Mouse (Mus musculus) embryonic facial prominence, embryonic 12.5 days (tissue): ENCODE measurements at regions not wholly inside any gene's neighbourhood (a gene's known extent, or its start where the extent isn't known, plus 50 kb on each side); places are given as distances from the start of the nearest gene placed in this dataset.

ENCODE experiments used
- ATAC-seq: fragments of 200-750 bp; cut with Nextera tagmentation; 2 replicates; pipeline ENCODE4 v1.8.0; 2017; ENCODE audit not compliant: insufficient number of reproducible peaks, insufficient read depth, low FRiP score, low TSS enrichment
- H3K27ac ChIP-seq: fragments of 300-500 bp; sonication (generic); 2 replicates; pipeline ENCODE4 v1.5.1; 2016; ENCODE audit warnings: mild to moderate bottlenecking
- H3K27me3 ChIP-seq: fragments of 300-500 bp; sonication (generic); 2 replicates; pipeline ENCODE4 v1.6.1; 2016; ENCODE audit warnings: mild to moderate bottlenecking, moderate library complexity
- H3K36me3 ChIP-seq: fragments of 300-500 bp; sonication (generic); 2 replicates; pipeline ENCODE4 v1.6.1; 2016; ENCODE audit warnings: mild to moderate bottlenecking
- H3K4me1 ChIP-seq: fragments of 300-500 bp; sonication (generic); 2 replicates; pipeline ENCODE4 v1.6.1; 2016
- H3K4me2 ChIP-seq: fragments of 300-500 bp; sonication (generic); replicated peaks from 2 replicates; pipeline ENCODE4 v1.6.1; 2016; ENCODE audit warnings: mild to moderate bottlenecking, moderate library complexity
- H3K4me3 ChIP-seq: fragments of 300-500 bp; sonication (generic); 2 replicates; pipeline ENCODE4 v1.5.1; 2016; ENCODE audit warnings: mild to moderate bottlenecking
- H3K9ac ChIP-seq: fragments of 300-500 bp; sonication (generic); 2 replicates; pipeline ENCODE4 v1.6.1; 2016; ENCODE audit warnings: mild to moderate bottlenecking, moderate library complexity
- H3K9me3 ChIP-seq: fragments of 300-500 bp; sonication (generic); 2 replicates; pipeline ENCODE4 v1.6.1; 2016; ENCODE audit warnings: mild to moderate bottlenecking, moderate library complexity
- WGBS: fragments of 180-500 bp; shearing (Covaris S2); methylation state at CpG from one replicate; pipeline ENCODE4 v1.1.7; 2016; 5-methylcytosine and 5-hydroxymethylcytosine counted together

GRCm38 (mm10) chr12:39493578-39494218 lies 544.1 kb downstream of the Arl4a start:
- Histone ChIP-seq H3K27ac (no peak overlapping the region), H3K36me3 (no peaks in the 10 kb centered on the region), H3K4me1 (no peaks in the 10 kb centered on the region), H3K4me2 (no peak overlapping the region), H3K4me3 (no peak overlapping the region), H3K9ac (no peak overlapping the region), H3K27me3 (no peaks in the 10 kb centered on the region), H3K9me3 (no peaks in the 10 kb centered on the region)
- no peak for ATAC-seq
- WGBS = 58% methylated on average over 6 of the region's 6 CpGs

- Histone ChIP-seq H3K4me2 (no peak overlapping the region), H3K4me1 (no peaks in the 10 kb centered on the region), H3K27ac (no peak overlapping the region), H3K4me3 (no peak overlapping the region), H3K9ac (no peak overlapping the region), H3K27me3 (no peaks in the 10 kb centered on the region), H3K36me3 (no peaks in the 10 kb centered on the region), H3K9me3 (no peaks in the 10 kb centered on the region)
- no peak for ATAC-seq
- 80% methylated on average over 8 of the region's 8 CpGs for WGBS
Observed at GRCm38 (mm10) chr12:39493114-39493513, 544.7 kb downstream of the Arl4a start.

GRCm38 (mm10) chr12:39472984-39473383 lies 564.8 kb downstream of the Arl4a start:
- no peaks in the 10 kb centered on the region for H3K9me3 ChIP-seq
- no peaks in the 10 kb centered on the region for H3K36me3 ChIP-seq
- H3K4me1 ChIP-seq = no peaks in the 10 kb centered on the region
- ATAC-seq = no peak
- no peak overlapping the region for H3K4me2 ChIP-seq
- no peak overlapping the region for H3K27ac ChIP-seq
- no peak overlapping the region for H3K9ac ChIP-seq
- no peaks in the 10 kb centered on the region for H3K27me3 ChIP-seq
- H3K4me3 ChIP-seq = no peak overlapping the region
